Mouse (Mus musculus): ENCODE measurements around the gene Gm42742.

The Gm42742 gene

GRCm38 (mm10) chr7:126999568-126999967 is 21.3 kb downstream of the Gm42742 start:
- DNase-seq (ENCODE audit: low read depth): peak; percentile 66

- no peak for DNase-seq (ENCODE audit: low read depth)
Observed at GRCm38 (mm10) chr7:126996449-126996848, 24.4 kb downstream of the Gm42742 start.

GRCm38 (mm10) chr7:126988816-126989215 is 32.1 kb downstream of the Gm42742 start:
- no peak for DNase-seq (ENCODE audit: low read depth)

- peak; percentile 48 for DNase-seq (ENCODE audit: low read depth)
Observed at GRCm38 (mm10) chr7:126986319-126986718, 34.6 kb downstream of the Gm42742 start.

GRCm38 (mm10) chr7:126984667-126985444 is 36.0 kb downstream of the Gm42742 start:
- DNase-seq (ENCODE audit: low read depth): no peak

- DNase-seq (ENCODE audit: low read depth): no peak
Observed at GRCm38 (mm10) chr7:126983113-126983512, 37.8 kb downstream of the Gm42742 start.

- DNase-seq (ENCODE audit: low read depth): no peak
Observed at GRCm38 (mm10) chr7:126982054-126982453, 38.8 kb downstream of the Gm42742 start.

GRCm38 (mm10) chr7:126981601-126982000 is 39.3 kb downstream of the Gm42742 start:
- no peak for DNase-seq (ENCODE audit: low read depth)

GRCm38 (mm10) chr7:126978841-126979240 is 42.1 kb downstream of the Gm42742 start:
- peak; percentile 59 for DNase-seq (ENCODE audit: low read depth)

GRCm38 (mm10) chr7:126976878-126977459 is 43.9 kb downstream of the Gm42742 start:
- peak; percentile 34 for DNase-seq (ENCODE audit: low read depth)

- DNase-seq (ENCODE audit: low read depth): peak; percentile 98
Observed at GRCm38 (mm10) chr7:126975950-126976866, 44.7 kb downstream of the Gm42742 start, which contains the start of gene Cdiptos. Cdiptos (minus strand) TSS chr7:126976098.

- DNase-seq (ENCODE audit: low read depth): no peak
Observed at GRCm38 (mm10) chr7:126975893-126975949, 45.2 kb downstream of the Gm42742 start, which contains the start of gene Cdipt. Cdipt (plus strand) TSS chr7:126975914.

GRCm38 (mm10) chr7:126975493-126975892 is 45.4 kb downstream of the Gm42742 start:
- no peak for DNase-seq (ENCODE audit: low read depth)

GRCm38 (mm10) chr7:126967361-126967760 is 53.5 kb downstream of the Gm42742 start:
- DNase-seq (ENCODE audit: low read depth): no peak

GRCm38 (mm10) chr7:126965568-126965967 is 55.3 kb downstream of the Gm42742 start:
- DNase-seq (ENCODE audit: low read depth): no peak
